Mouse (Mus musculus) kidney, adult 10 weeks (tissue): ENCODE data around the gene Grik4. TPM values are rescaled to one million over a fixed set of nuclear protein-coding genes. Genes with fewer than 3 reads are reported as not detected.

Experiments used
- polyA plus RNA-seq: library from polyadenylated mRNA; stranded (reverse); fragments of 350-450 nt; fragmentation: Illumina TruSeq; extraction: RNeasy Lipid Tissue Mini Kit (QIAGEN cat#74804); gene quantifications from one replicate; pipeline ENCODE4 v1.2.3, GENCODE M21; 2014; ENCODE audit warnings: low read depth, low replicate concordance

Grik4 gene
- not detected for polyA plus RNA-seq

GRCm38 (mm10) chr9:42943781-42944535, at the start of gene Grik4:
Grik4 (minus strand) TSS chr9:42944493.

DNA sequence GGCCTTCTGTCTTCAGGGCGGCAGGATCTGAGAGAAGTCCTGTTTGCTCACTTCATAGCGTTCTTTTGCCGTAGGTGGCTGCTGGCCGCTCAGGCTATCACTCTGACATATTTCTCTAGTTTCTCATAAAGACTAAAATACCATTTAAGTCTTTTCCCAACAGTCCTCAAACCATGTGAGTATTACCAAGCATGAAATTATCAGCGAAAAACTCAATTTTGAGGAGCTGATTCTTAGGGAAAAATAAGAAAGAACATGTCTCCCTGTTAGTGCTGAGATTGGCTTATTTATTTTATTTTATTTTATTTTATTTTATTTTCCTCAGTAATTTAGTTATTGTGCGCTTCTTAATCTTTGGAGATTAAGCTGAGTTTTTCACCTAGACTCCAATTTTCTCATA, 436.6 kb downstream of the Grik4 start, which contains the start of gene Tbcel:
Gene Tbcel (minus strand): TSS at position 101 of the 400 bp plus-strand sequence.

Other genes with a start within 250 kb of the Grik4 start
- 78.5 TPM for gene Arhgef12, start 162.7 kb upstream of the Grik4 start, polyA plus RNA-seq
- gene Tmem136, start 172.1 kb upstream of the Grik4 start, polyA plus RNA-seq, result 22.7 TPM